Mouse (Mus musculus): ENCODE results near the gene Cc2d2a. TPM values are rescaled to one million over a fixed set of nuclear protein-coding genes. Genes with fewer than 3 reads are reported as not detected.

Cc2d2a gene
- 0.28 and 0.46 TPM in 2 replicates for polyA plus RNA-seq (2012; rRNA removed)

GRCm38 (mm10) chr5:43661997-43662961, at the start of gene Cc2d2a:
Cc2d2a (plus strand) TSS chr5:43662346.
- no peaks in the 10 kb centered on the region; the same call in 1 of the 2 replicates for H3K36me3 ChIP-seq (ENCODE audit: control insufficient read depth, insufficient read depth, low read length)
- no peaks in the 10 kb centered on the region for H3K27me3 ChIP-seq (ENCODE audit: control insufficient read depth, insufficient read depth, low read length)
- TF ChIP-seq CTCF (IDR thresholded peaks at IDR 0.05; ENCODE audit: extremely low read depth, insufficient read length, insufficient replicate concordance, low read depth, low read length) (no peak), POLR2A (IDR thresholded peaks at IDR 0.05; ENCODE audit: low read depth, low read length) (no peak)
- H3K27ac ChIP-seq (ENCODE audit: insufficient read depth, low read depth, low read length), result peak within 1 kb of the TSS; percentile 59
- peak within 1 kb of the TSS; percentile 67 for H3K4me3 ChIP-seq (ENCODE audit: low read depth, low read length)
- peaks cover 6% of the 10 kb centered on the region; the same call in 1 of the 2 replicates for H3K4me1 ChIP-seq (ENCODE audit: control insufficient read depth, insufficient read depth, insufficient read length, low read length)
- 7% methylated on average over 19 of the region's 19 CpGs for WGBS

GRCm38 (mm10) chr5:43621575-43622299, 40.4 kb upstream of the Cc2d2a start:
- TF ChIP-seq POLR2A (IDR thresholded peaks at IDR 0.05; ENCODE audit: low read depth, low read length), result no peak
- TF ChIP-seq CTCF (IDR thresholded peaks at IDR 0.05; ENCODE audit: extremely low read depth, insufficient read length, insufficient replicate concordance, low read depth, low read length), result no peak
- Histone ChIP-seq H3K27ac (ENCODE audit: insufficient read depth, low read depth, low read length) (no peak overlapping the region), H3K4me3 (ENCODE audit: low read depth, low read length) (no peak overlapping the region), H3K36me3 (ENCODE audit: control insufficient read depth, insufficient read depth, low read length) (no peaks in the 10 kb centered on the region), H3K27me3 (ENCODE audit: control insufficient read depth, insufficient read depth, low read length) (no peaks in the 10 kb centered on the region), H3K4me1 (ENCODE audit: control insufficient read depth, insufficient read depth, insufficient read length, low read length) (no peaks in the 10 kb centered on the region)
- WGBS, result 66% methylated on average over 7 of the region's 7 CpGs

- no peak overlapping the region for H3K4me3 ChIP-seq (ENCODE audit: low read depth, low read length)
- no peaks in the 10 kb centered on the region for H3K36me3 ChIP-seq (ENCODE audit: control insufficient read depth, insufficient read depth, low read length)
- no peak for TF ChIP-seq POLR2A (IDR thresholded peaks at IDR 0.05; ENCODE audit: low read depth, low read length)
- WGBS, result 71% methylated on average over 4 of the region's 4 CpGs
- H3K27ac ChIP-seq (ENCODE audit: insufficient read depth, low read depth, low read length), result no peak overlapping the region
- H3K27me3 ChIP-seq (ENCODE audit: control insufficient read depth, insufficient read depth, low read length), result no peaks in the 10 kb centered on the region
- no peaks in the 10 kb centered on the region for H3K4me1 ChIP-seq (ENCODE audit: control insufficient read depth, insufficient read depth, insufficient read length, low read length)
Observed at GRCm38 (mm10) chr5:43625407-43625806, 36.7 kb upstream of the Cc2d2a start.

GRCm38 (mm10) chr5:43634071-43634601, 28.0 kb upstream of the Cc2d2a start:
- no peaks in the 10 kb centered on the region for H3K27me3 ChIP-seq (ENCODE audit: control insufficient read depth, insufficient read depth, low read length)
- no peaks in the 10 kb centered on the region for H3K36me3 ChIP-seq (ENCODE audit: control insufficient read depth, insufficient read depth, low read length)
- no peak overlapping the region for H3K4me3 ChIP-seq (ENCODE audit: low read depth, low read length)
- no peak overlapping the region for H3K27ac ChIP-seq (ENCODE audit: insufficient read depth, low read depth, low read length)
- 75% methylated on average over 5 of the region's 5 CpGs for WGBS
- H3K4me1 ChIP-seq (ENCODE audit: control insufficient read depth, insufficient read depth, insufficient read length, low read length), result no peaks in the 10 kb centered on the region
- TF ChIP-seq POLR2A (IDR thresholded peaks at IDR 0.05; ENCODE audit: low read depth, low read length) (no peak), CTCF (IDR thresholded peaks at IDR 0.05; ENCODE audit: extremely low read depth, insufficient read length, insufficient replicate concordance, low read depth, low read length) (no peak)

GRCm38 (mm10) chr5:43634602-43635081, 27.5 kb upstream of the Cc2d2a start:
- H3K27ac ChIP-seq (ENCODE audit: insufficient read depth, low read depth, low read length), result no peak overlapping the region
- no peak overlapping the region for H3K4me3 ChIP-seq (ENCODE audit: low read depth, low read length)
- H3K27me3 ChIP-seq (ENCODE audit: control insufficient read depth, insufficient read depth, low read length), result no peaks in the 10 kb centered on the region
- H3K4me1 ChIP-seq (ENCODE audit: control insufficient read depth, insufficient read depth, insufficient read length, low read length), result no peaks in the 10 kb centered on the region
- TF ChIP-seq CTCF (IDR thresholded peaks at IDR 0.05; ENCODE audit: extremely low read depth, insufficient read length, insufficient replicate concordance, low read depth, low read length) (peak; percentile 5; the same call in 1 of the 2 replicates), POLR2A (IDR thresholded peaks at IDR 0.05; ENCODE audit: low read depth, low read length) (no peak)
- no peaks in the 10 kb centered on the region for H3K36me3 ChIP-seq (ENCODE audit: control insufficient read depth, insufficient read depth, low read length)
- 31% methylated on average over 9 of the region's 9 CpGs for WGBS

GRCm38 (mm10) chr5:43645020-43645419, 17.1 kb upstream of the Cc2d2a start:
- H3K36me3 ChIP-seq (ENCODE audit: control insufficient read depth, insufficient read depth, low read length), result no peaks in the 10 kb centered on the region
- TF ChIP-seq CTCF (IDR thresholded peaks at IDR 0.05; ENCODE audit: extremely low read depth, insufficient read length, insufficient replicate concordance, low read depth, low read length), result no peak
- no peak for TF ChIP-seq POLR2A (IDR thresholded peaks at IDR 0.05; ENCODE audit: low read depth, low read length)
- H3K4me3 ChIP-seq (ENCODE audit: low read depth, low read length), result no peak overlapping the region
- H3K4me1 ChIP-seq (ENCODE audit: control insufficient read depth, insufficient read depth, insufficient read length, low read length), result no peaks in the 10 kb centered on the region
- no peak overlapping the region for H3K27ac ChIP-seq (ENCODE audit: insufficient read depth, low read depth, low read length)
- no peaks in the 10 kb centered on the region for H3K27me3 ChIP-seq (ENCODE audit: control insufficient read depth, insufficient read depth, low read length)
- 82% methylated on average over 4 of the region's 4 CpGs for WGBS

All from small intestine, adult 2 months (tissue).